Mouse (Mus musculus): ENCODE data around the gene Adora1. TPM values are rescaled to one million over a fixed set of nuclear protein-coding genes. Genes with fewer than 3 reads are reported as not detected.

Gene Adora1
- polyA plus RNA-seq, 2 experiments = 1.4 to 2.0 TPM

- ATAC-seq (ENCODE audit: low FRiP score, low read depth) (no peak), DNase-seq (ENCODE audit: low spot score) (peak; percentile 43)
- 37% methylated on average over 3 of the region's 3 CpGs for WGBS
- no peak for TF ChIP-seq POLR2A (IDR thresholded peaks at IDR 0.05; ENCODE audit: borderline replicate concordance, extremely low read depth, insufficient read depth, insufficient read length)
- no peak overlapping the region for H3K9ac ChIP-seq (ENCODE audit: low read depth, low read length, severe bottlenecking)
- H3K27me3 ChIP-seq (ENCODE audit: control insufficient read depth, insufficient read depth, low read length) = no peaks in the 10 kb centered on the region
- no peaks in the 10 kb centered on the region for H3K36me3 ChIP-seq (ENCODE audit: control insufficient read depth, insufficient read depth, low read length)
- no peaks in the 10 kb centered on the region for H3K9me3 ChIP-seq (ENCODE audit: control insufficient read depth, low read length)
- no peak overlapping the region for H3K4me2 ChIP-seq (replicated peaks; ENCODE audit: low read depth, low read length, severe bottlenecking)
- no peak overlapping the region for H3K27ac ChIP-seq (replicated peaks; ENCODE audit: low read depth, low read length)
- H3K4me3 ChIP-seq (replicated peaks; ENCODE audit: low read length) = no peak overlapping the region
- H3K4me1 ChIP-seq (ENCODE audit: control insufficient read depth, insufficient read depth, low read length) = 0 out of 2 replicates have a peak, but pooled peaks cover 3% of the 10 kb centered on the region
Measured at GRCm38 (mm10) chr1:134201751-134202420, 33.3 kb downstream of the Adora1 start.

- no peak for ATAC-seq (ENCODE audit: low FRiP score, low read depth)
- WGBS = 88% methylated on average over 6 of the region's 6 CpGs
- no peak for TF ChIP-seq POLR2A (IDR thresholded peaks at IDR 0.05; ENCODE audit: borderline replicate concordance, extremely low read depth, insufficient read depth, insufficient read length)
Measured at GRCm38 (mm10) chr1:134200998-134201686, 34.1 kb downstream of the Adora1 start.

DNA sequence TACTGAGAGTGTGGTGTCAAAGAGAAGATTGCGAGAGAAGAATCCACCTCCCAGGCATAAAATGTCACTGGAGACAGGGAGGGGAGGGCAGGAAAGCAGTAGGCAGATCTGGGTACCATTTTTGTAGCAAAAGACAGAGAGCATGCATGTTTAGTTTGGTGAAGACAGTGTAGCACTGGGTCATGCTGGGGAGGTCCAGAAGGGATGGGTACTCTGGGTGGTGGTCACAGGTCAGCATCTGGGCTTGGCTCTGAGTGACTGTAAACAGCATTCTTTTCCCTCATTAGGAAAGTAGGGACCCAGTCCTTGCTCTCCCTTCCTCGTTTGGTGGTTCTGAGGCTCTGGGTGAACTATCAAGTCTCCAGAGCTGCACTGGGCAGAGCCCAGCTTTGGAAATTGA, 34.8 kb downstream of the Adora1 start:
- 71% methylated on average over 1 of the region's 2 CpGs for WGBS
- Histone ChIP-seq H3K4me1 (ENCODE audit: control insufficient read depth, insufficient read depth, low read length) (peaks cover 12% of the 10 kb centered on the region), H3K4me2 (replicated peaks; ENCODE audit: low read depth, low read length, severe bottlenecking) (no peak overlapping the region), H3K9me3 (ENCODE audit: control insufficient read depth, low read length) (no peaks in the 10 kb centered on the region), H3K27ac (replicated peaks; ENCODE audit: low read depth, low read length) (no peak overlapping the region), H3K36me3 (ENCODE audit: control insufficient read depth, insufficient read depth, low read length) (no peaks in the 10 kb centered on the region), H3K27me3 (ENCODE audit: control insufficient read depth, insufficient read depth, low read length) (no peaks in the 10 kb centered on the region), H3K9ac (ENCODE audit: low read depth, low read length, severe bottlenecking) (no peak overlapping the region), H3K4me3 (replicated peaks; ENCODE audit: low read length) (no peak overlapping the region)
- ATAC-seq (ENCODE audit: low FRiP score, low read depth) = no peak
- no peak for TF ChIP-seq POLR2A (IDR thresholded peaks at IDR 0.05; ENCODE audit: borderline replicate concordance, extremely low read depth, insufficient read depth, insufficient read length)
- no peak for DNase-seq (ENCODE audit: low spot score)

More at GRCm38 (mm10) chr1:134200998-134201686, 34.1 kb downstream of the Adora1 start:
- no peaks in the 10 kb centered on the region for H3K9me3 ChIP-seq (ENCODE audit: control insufficient read depth, low read length)
- no peaks in the 10 kb centered on the region for H3K36me3 ChIP-seq (ENCODE audit: control insufficient read depth, insufficient read depth, low read length)
- DNase-seq (ENCODE audit: low spot score) = no peak
- H3K27me3 ChIP-seq (ENCODE audit: control insufficient read depth, insufficient read depth, low read length) = no peaks in the 10 kb centered on the region
- H3K4me2 ChIP-seq (replicated peaks; ENCODE audit: low read depth, low read length, severe bottlenecking) = no peak overlapping the region
- H3K4me3 ChIP-seq (replicated peaks; ENCODE audit: low read length) = no peak overlapping the region
- no peak overlapping the region for H3K27ac ChIP-seq (replicated peaks; ENCODE audit: low read depth, low read length)
- no peak overlapping the region for H3K9ac ChIP-seq (ENCODE audit: low read depth, low read length, severe bottlenecking)
- H3K4me1 ChIP-seq (ENCODE audit: control insufficient read depth, insufficient read depth, low read length) = peaks cover 7% of the 10 kb centered on the region

DNA sequence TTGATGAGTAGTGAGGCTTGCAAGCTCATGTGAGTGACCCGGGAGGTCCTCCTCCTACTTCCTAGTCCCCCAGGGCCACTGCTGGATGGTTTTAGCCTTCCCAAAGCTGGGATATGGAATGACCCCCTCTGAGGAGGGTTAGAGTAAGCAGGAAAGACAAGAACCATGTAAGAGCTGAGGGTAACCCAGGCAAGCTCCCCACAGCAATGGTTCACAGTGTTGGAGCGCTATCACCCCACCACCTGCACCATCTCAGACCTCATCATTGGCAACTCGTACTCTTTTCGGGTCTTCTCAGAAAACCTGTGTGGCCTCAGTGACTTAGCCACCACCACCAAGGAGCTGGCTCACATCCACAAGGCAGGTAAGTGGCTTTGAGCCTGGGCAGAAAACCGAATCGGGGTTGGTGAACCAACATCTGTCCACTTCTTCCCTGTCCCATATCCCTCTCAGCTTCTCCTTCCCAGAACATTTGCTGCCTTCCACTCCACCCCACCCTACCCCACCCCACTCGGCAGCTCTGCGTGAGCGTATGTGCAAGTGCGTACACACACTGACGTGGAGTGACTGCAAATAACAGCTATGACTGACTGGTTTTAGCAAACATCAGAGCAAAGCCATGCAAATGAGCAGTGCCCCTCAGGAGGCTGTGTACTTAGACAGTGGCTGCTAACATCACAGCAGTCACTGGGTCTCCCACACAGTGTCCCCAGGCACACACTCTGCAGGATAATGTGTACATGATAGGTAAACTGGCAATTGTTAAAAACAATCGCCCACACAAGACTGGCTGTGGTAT, 36.8 kb downstream of the Adora1 start:
- Histone ChIP-seq H3K4me3 (replicated peaks; ENCODE audit: low read length) (no peak overlapping the region), H3K4me2 (replicated peaks; ENCODE audit: low read depth, low read length, severe bottlenecking) (no peak overlapping the region), H3K36me3 (ENCODE audit: control insufficient read depth, insufficient read depth, low read length) (no peaks in the 10 kb centered on the region), H3K9me3 (ENCODE audit: control insufficient read depth, low read length) (no peaks in the 10 kb centered on the region), H3K4me1 (ENCODE audit: control insufficient read depth, insufficient read depth, low read length) (peaks cover 28% of the 10 kb centered on the region), H3K27me3 (ENCODE audit: control insufficient read depth, insufficient read depth, low read length) (no peaks in the 10 kb centered on the region), H3K27ac (replicated peaks; ENCODE audit: low read depth, low read length) (no peak overlapping the region), H3K9ac (ENCODE audit: low read depth, low read length, severe bottlenecking) (no peak overlapping the region)
- 85% methylated on average over 12 of the region's 12 CpGs for WGBS
- DNase-seq (ENCODE audit: low spot score) (no peak), ATAC-seq (ENCODE audit: low FRiP score, low read depth) (no peak)
- no peak for TF ChIP-seq POLR2A (IDR thresholded peaks at IDR 0.05; ENCODE audit: borderline replicate concordance, extremely low read depth, insufficient read depth, insufficient read length)

DNA sequence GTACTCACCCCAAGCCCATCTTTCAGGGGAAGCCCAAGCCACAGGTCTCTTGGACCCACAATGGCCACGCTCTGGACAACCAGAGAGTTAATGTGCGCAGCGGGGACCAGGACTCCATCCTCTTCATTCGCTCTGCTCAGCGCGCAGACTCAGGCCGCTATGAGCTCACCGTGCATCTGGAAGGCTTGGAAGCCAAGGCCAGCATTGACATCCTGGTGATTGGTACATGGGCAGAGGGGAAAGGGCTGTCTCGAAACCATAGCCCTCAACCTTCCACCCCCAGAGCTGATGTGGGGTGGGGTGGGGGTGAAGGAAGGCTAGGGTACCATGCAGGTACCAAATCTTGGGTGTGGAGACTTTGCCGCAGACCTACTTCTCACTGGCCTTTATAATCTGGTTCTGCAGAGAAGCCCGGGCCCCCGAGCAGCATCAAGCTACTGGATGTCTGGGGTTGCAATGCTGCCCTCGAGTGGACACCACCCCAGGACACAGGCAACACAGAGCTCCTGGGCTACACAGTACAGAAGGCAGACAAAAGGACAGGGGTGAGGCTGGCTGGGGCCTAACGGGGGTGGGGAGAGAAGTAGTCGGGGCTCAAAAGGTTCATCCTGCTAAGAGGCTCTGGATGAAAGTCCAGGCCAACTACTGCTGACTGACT, 37.8 kb downstream of the Adora1 start:
- ATAC-seq (ENCODE audit: low FRiP score, low read depth) = no peak
- Histone ChIP-seq H3K4me3 (replicated peaks; ENCODE audit: low read length) (no peak overlapping the region), H3K9ac (ENCODE audit: low read depth, low read length, severe bottlenecking) (no peak overlapping the region), H3K4me1 (ENCODE audit: control insufficient read depth, insufficient read depth, low read length) (peaks cover 33% of the 10 kb centered on the region), H3K27ac (replicated peaks; ENCODE audit: low read depth, low read length) (no peak overlapping the region), H3K27me3 (ENCODE audit: control insufficient read depth, insufficient read depth, low read length) (no peaks in the 10 kb centered on the region), H3K36me3 (ENCODE audit: control insufficient read depth, insufficient read depth, low read length) (no peaks in the 10 kb centered on the region), H3K9me3 (ENCODE audit: control insufficient read depth, low read length) (no peaks in the 10 kb centered on the region), H3K4me2 (replicated peaks; ENCODE audit: low read depth, low read length, severe bottlenecking) (no peak overlapping the region)
- DNase-seq (ENCODE audit: low spot score) = no peak
- no peak for TF ChIP-seq POLR2A (IDR thresholded peaks at IDR 0.05; ENCODE audit: borderline replicate concordance, extremely low read depth, insufficient read depth, insufficient read length)
- 83% methylated on average over 15 of the region's 15 CpGs for WGBS

All from limb, embryonic 14.5 days (tissue).